Mouse (Mus musculus): ENCODE data around the gene Slc35f4.

Gene Slc35f4

DNA sequence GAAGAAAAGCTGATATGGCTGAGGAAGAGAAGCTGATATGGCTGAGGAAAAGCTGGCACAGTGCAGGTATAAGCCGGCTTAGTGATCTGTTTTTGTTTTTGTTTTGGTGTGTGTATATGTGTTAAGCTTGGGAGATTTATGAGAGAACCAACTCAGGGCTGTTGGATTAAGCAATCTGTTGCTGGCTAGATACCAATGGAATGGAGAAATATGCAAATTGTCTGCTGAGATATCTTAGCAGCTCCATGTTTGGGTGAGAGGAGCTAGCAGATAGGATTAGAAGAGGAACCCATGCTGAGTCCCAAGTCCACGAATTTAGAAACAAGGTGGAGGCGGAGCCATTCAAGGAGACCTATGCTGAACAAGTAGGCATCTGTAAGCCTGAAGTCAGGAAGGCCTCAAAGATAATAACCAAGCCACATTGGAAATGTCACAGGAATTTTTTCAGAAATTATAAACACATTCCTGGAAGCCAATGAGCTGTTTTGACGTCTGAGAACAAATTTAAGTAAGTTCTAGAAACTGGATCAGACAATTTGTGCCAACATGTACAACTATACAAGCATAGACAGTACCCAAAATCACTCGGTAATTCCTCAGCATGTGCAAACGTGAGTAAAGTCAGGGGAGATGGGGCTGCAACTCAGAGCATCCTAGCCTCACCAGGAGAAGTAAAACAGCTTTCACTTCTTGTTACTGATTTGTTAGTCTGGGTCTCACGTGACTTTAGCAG, 177.5 kb downstream of the Slc35f4 start:
- in situ Hi-C loops (cut with MboI) = no loop called here

DNA sequence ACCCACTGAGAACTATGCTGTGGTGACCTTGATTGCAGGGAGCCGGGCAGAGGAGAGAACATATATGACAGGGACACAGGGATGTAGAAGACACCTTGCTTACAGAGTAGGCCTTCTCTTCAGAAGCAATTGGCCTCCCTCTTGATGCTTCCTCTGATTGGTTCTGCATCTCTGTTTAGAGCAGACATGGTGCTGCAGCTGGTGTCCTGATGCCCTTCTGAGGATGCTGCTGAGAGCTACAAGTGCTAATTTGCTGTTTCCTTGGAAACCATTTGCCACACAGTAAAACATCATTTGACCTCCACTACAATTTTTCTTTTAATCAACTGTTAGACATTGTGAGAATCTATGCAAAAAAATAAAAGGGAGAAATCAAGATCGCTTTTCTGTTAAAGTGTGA, 180.0 kb downstream of the Slc35f4 start:
- in situ Hi-C loops (cut with MboI) = no loop called here

DNA sequence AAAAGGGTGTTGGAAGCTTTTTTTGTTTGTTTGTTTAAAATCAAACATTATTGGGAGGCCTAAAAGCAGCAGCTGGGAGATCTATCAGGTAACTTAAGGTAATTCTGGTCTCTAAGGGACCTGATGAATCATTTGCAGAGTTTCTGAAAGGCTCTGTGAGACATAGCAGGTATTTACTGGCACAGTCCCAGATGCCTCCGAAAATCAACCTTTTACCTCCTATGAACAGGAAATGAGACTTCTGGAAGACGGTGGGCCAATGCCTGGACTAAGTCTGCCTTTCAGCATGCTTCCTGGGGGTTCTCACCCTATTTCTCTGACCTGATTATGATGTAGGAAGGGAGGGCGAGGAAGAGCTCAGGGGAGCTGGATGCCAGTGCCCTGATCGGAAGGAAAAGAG, 188.8 kb downstream of the Slc35f4 start:
- in situ Hi-C loops (cut with MboI) = no loop called here

DNA sequence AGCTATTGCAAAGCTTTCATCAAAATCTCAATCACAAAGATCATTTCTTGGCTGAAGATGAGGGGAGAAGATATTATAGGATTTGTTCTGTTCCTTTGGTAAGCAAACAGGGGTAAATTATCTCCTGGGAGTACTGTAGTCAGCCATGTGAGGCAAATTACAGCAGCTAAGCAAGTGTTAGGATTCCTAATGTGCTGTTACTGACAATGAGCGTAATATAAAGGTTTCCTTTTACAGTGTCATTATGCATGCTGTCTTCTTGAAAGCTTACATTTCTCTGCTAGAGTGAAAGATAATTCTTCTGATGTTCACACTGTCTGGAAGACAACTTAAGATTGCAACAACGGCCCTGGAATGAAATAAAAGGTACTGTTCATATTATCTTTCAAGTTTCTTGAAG, 192.0 kb downstream of the Slc35f4 start:
- in situ Hi-C loops (cut with MboI) = no loop called here

DNA sequence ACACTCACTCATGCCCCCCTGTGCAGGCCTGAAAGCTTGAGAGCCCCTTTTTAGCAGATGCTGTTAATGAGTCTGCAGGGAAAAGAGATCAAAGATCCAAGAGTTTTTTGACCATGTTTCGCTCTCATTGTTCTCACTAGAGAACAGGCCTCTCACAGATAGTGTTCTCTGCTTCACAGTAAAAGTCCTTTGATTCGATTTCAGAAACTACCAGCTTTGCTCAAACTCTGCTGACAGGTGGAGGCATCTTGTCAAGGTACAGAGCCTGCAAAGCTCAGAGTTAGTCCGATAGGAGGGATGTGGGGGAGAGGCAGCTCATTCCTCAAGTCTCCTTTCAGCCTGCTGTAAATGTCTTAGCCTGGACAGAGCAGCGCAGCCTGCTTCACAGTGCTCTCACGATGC, 209.4 kb downstream of the Slc35f4 start:
- in situ Hi-C loops (cut with MboI) = no loop called here

DNA sequence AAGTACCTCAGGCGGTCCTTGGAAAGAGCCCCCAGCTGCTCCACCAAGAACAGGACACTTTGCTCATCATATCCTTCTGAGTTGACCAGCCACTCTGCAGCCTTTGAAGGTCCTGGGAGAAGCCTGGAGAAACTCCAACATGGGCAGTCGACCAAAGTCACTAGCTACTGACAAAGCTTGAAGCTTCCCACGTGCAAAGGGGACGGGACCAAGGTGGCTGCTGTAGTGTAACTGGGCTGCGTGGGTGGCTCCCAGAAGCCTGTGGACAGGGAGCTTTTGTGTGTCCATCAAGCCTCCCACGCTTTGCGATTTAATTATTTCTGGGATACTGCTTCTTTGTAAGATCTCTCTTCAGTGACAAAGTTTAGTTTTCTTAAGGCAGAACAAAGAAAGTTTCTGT, 211.9 kb downstream of the Slc35f4 start:
- in situ Hi-C loops (cut with MboI) = no loop called here

DNA sequence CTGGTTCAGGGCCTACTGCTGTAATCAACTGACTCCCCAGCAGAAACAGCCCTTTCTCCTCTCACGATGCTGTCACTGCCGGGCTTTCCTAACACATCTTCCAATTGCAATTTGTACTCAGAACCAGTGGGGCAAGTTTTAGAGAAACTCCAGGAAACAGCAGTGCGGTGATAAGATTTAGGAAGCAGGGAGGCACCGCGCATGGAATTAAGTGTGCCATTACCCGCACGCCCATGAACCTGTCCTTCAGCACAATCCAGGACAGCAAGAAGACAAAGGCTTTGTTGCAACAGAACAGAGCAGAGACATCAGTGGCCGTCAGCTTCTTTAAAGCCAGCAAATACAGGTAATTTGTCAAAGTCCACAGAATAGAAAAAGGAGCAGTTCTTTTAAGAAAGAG, 212.5 kb downstream of the Slc35f4 start:
- in situ Hi-C loops (cut with MboI) = no loop called here

DNA sequence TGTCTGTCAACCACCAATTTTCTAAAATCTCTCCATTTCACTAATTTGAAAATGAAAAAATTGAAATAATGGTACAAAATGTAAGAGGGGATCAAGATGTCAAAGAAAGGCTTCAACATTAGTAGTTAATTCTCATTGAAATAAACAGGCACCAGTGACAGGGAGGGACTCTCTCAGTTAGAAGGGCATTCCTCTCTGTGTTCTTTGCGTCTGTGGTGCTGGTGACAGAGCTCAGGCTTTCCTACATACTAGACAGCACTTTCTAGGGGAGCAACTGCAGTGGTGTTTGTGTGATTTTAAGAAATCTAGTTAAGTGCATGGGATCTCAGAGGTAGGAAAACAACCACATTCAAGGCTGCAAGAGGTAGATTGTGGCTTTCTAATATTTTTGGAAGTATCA, 214.3 kb downstream of the Slc35f4 start:
- in situ Hi-C loops (cut with MboI) = no loop called here

DNA sequence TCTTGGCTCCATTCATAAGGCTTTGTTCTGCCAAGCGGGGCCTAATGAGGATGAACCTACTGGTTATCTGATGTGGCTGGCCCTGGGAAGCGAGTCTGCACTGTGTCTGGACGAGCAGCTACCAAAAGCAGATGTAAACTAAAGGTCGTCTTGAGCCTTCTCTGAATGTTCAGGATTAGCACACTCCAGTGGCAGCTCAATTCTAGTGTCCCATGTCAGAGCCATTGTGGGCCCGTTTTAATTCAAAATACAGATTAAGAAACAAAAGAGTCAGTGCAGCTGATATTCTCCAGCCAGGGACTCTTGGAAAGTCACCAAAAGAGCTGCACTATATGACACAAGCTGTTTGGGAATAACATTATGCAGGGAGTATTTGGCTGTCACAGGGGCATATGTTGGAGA, 214.8 kb downstream of the Slc35f4 start:
- in situ Hi-C loops (cut with MboI) = no loop called here

DNA sequence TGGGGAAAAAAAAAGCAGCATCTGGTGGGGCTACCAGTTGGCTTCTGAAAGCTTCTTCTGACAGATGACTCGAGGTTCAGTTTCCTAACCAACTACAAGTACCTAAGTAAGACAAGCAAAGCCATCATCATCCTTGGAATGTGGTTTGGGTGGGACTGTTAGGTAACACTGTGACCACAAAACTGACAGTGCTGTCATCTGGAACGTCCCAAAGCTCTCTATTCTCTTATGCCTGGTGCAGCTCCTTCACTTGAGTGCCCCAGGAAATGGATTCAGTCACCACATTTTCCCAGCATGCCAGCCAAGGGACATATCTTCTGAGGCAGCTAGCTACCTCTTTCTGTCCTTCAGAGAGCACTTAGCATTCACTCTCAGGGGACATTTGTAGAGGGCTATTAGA, 216.2 kb downstream of the Slc35f4 start:
- in situ Hi-C loops (cut with MboI) = no loop called here

DNA sequence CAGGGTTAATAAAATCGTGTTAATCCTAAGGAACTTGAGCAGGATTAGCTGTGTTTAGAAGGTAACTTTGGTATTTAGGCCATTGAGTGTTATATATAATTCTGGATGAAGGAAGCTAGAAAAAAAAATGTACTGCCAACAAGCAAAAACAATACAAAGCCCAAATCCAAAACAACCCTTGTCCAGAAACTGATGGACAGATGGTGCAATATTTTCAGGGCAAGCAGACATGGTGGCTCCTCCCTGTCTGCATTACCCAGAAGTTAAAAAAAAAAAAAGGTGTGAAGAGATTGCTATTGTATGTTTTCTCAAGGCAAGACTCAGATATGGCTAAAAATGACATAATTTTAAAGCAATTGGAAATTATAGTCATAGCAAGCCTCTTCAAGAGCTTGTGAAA, 217.3 kb downstream of the Slc35f4 start:
- in situ Hi-C loops (cut with MboI) = no loop called here

DNA sequence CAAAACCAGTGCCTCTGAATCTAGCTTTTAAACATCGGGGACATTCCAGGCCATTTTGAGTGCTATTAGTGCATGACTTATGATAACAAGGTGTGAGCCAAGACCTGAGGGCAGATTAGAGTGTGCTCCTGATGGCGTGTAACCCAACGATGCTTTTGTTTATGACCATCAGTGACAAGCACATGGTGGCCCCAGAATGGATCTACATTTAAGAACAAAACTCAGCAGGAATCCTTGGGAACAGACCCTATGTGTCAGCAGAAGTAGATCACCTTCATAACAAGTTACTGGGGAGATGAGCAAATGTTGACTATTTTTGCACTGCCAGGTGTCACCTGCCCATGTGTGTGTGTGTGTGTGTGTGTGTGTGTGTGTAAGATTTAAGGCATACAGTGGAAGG, 218.0 kb downstream of the Slc35f4 start:
- in situ Hi-C loops (cut with MboI) = no loop called here

DNA sequence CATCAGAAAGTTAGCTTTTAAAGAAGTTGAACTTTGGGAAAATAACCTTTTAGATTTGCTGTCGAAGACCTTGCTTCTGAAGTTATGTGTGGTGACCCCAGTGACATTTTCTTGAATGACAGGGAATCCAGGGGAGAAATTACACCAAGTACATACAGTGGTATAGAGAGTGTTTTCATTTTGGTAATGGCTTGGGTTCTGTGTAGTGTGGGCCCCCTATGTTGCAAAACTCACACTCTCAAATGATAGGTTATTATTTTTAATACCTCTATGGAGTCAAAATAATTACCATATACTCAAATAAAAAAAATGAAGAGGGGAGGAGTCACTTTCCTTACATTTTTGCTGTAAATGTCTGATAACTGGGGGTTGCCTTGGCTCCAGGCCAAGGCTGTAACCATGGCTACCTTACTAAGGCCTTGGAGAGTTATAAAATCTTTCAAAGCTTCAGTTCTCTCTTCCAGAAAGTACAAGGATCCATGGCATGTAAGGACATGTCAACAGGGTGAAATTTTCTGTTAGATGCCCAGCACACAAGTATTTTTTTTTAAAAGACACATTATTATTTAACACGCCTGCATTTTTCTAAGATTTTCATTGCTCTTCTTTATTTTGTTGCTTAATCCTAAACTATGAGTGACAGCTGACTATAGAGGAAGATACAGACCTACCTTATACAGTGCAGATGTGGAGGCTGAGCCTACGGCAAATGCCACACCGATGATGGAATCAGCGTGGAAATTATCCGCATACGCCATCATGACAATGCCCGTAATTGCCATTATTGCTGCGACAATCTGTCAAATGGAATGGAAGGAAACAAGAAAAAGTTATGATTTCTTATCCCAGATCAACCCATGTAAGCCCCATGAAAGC, 220.1 kb downstream of the Slc35f4 start:
- in situ Hi-C loops (cut with MboI) = no loop called here

DNA sequence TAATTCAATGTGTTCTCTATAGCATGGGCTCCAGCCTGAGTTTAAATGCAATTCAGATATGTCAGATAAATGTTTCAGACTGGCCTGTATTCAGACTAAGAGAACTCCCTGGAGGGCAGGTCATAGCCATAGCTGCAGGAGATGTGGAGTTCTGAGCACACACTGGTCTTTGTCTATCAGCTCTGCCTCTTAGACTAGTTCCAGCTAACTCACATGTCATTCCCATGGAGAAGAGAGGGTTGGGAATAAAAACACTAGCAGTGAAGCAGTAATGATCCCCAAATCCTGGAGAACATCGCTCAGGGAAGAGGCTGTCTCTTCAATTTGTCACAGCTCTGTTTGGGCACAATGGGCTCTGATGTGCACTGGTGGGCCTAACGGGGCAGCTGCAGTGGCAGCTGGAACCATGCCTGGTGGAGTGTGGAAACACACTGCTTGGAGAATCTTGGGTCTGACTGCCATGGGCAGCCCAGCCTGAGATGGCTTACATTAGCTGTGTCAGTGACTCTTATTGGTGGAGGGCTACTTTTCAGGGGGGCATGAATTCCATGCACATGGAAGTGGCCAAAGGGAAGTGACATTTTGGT, 223.5 kb downstream of the Slc35f4 start:
- in situ Hi-C loops (cut with MboI) = no loop called here

DNA sequence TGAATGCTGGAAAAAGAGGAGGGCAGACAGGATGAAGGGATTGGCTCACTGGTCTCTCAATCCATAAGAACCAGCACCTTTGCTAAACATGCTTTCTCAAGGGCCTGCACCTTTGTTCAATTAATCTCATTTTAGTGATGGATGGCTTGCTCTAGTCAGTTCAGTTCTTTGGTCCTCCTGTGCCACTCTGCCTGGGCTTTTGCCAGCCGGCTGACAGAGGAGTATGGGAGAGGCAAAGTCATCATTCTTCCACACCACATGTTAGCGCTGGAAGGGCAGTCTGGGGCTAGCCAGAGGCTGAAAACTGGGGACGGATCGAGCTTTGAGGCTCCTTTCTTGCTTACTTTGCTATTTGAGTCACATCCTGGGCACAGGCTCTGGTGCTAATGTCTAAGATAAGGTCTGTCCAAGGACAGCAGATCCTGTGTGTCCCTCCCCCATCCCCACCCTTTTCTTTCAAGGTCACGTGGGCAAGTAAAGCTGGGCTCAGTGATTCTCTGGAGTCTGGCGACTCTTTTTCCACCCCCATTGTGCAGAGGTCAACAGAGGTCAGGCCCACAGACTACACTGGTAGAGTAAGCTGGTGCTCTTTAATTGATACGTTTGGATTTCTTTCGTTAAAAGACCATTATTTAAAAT, 224.7 kb downstream of the Slc35f4 start:
- in situ Hi-C loops (cut with MboI) = no loop called here

DNA sequence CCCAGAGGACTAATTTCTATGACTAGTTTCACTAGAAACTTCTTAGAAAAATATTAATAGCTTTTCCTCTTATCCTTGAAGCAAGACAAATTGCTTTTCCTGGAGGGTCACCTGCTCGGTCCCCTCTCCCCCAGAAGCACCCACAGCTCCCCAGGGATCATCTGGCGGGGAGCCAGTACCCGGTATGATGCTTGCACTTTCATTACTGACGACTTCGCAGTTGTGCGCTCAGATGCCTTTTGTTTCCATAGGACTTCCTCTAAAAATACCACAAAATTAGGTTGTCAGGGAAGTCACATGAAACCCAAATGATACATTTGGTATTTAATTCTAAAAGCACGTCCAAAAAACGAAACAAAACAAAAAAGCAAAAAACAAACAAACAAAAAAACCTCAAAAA, 225.5 kb downstream of the Slc35f4 start:
- in situ Hi-C loops (cut with MboI) = no loop called here

DNA sequence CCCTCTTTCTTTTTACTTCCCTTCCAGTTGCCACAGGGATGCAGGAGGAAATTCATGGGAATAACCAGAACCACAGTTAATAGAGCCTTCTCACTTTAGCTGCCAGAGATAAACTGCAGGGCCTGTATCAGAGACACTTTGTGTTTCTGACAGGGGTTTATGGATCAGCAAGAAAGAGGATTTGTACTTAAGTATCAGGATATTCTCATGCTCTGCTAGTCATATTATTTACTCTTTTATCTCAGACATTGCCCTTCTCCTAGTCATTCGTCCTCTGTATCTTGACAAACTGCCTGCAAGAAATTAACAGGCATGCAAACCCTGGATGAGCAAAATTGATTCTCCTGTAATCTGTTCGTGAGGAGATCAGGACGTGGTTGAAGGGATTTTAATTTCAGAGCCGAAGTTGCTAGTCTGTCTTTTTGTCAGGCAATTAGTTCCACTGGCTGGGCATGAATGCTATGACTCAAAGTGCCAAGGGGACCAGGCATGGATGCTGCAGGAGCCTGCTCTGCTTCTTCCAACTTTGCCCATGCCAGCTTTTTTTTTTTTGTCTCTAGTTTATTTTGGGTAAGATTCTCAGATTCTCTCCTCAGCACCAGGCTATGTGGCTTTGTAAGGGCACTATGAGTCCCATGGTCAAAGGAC, 231.9 kb downstream of the Slc35f4 start:
- in situ Hi-C loops (cut with MboI) = no loop called here

DNA sequence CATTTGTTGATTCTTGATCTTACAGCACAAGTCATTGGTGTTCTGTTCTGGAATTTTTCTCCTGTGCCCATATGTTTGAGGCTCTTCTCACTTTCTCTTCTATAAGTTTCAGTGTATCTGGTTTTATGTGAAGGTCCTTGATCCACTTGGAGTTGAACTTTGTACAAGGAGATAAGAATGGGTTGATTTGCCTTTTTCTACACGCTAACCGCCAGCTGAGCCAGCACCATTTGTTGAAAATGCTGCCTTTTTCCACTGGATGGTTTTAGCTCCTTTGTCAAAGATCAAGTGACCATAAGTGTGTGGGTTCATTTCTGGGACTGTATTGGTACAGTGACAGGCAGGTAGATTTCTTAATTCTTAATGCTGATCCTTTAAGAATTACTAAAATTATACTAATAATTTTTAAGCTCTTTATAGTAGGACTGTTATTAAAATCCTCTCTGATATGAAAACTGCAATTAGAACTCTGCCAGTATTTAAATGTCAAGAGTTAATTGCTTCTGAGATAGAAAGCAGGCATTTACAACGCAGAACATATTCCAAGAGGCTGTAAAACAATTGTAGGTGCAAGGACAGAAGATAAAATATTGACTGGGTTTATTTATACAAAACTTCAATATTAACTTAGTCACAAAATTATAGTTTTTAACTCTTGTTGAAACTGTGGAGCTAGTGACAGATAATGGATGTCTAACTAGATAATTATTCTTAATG, 235.7 kb downstream of the Slc35f4 start:
- in situ Hi-C loops (cut with MboI) = no loop called here

DNA sequence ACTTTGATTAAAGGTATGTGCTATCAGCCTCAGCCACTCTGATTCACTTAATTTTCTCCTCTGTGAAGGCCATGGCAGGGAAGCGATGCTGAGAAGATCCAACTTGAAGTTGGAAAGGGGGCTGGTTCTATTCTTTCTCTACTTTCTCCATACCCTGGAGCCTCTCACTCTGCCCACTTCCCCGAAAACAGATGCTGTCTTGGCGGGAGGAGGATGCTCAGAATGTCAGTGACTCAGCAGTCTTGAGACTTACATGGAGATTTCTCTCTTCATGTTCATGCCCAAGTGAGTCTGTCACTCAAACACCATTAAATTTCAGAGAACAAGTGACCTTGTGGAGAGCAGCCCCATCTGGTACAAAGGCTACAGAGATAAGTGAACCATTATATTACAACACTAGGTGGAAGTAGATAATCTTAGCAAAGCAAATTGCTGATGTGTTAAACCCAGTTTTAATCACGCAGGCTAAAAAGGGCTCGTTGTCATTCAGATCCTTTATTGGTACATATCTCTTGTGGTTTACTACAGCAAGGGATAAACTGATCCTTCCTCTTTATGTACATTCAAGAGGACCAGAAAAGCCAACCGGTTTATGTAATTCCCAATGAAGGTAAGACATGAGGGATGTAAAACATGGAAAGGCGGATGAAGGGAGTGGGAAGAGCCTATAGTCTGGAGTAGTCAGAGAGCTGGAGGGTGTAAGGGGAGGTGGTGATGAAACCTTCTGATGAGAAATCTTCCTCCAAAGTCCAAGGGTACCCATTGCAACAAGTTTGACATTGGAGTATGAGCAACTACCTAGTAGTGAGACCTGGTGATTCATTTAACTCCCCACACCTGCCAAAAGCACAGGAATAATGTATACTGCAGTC, 241.8 kb downstream of the Slc35f4 start:
- in situ Hi-C loops (cut with MboI) = no loop called here

DNA sequence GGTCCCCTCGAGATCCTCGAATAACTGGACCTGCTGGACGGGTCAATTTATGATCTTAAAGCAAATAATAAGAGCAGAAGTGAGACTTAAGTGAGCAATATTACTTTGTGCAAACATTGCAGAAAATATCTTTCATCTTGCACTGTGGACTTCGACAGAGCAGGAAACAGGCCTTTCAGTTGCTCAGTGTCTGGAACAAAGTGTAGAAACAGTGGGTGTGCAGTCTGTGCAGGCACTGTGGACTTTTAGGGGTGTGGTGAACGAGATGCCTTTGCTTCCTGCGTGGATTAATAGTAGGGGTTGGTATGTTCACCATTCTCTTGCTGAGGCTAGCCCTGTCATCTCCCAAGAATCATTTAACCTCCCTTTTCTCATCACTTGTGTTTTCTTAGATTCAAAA, 247.0 kb downstream of the Slc35f4 start:
- in situ Hi-C loops (cut with MboI) = no loop called here
